In the genomic region with DNA sequence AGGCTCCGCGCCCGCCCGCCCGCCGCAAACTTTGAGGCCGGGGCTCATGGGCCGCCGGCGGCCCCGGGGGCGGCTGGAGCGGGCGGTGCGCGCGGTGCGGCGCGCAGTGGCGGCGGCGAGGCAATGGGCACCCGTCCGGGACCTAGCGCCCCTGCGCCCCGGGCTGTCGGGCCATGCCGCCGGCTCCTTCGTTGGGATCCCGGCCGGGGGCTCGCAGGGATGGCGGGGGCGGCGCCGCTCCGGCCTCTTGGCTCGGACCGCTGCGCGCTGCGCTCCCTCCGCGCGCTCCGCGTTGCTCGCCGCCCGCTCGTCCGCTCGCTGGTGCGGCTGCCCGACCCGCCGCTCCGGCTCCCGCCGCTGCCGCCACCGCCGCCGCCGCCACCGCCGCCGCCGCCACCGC, we compare ENCODE assay signal across 8 mouse cellular contexts. TPM values are rescaled to one million over a fixed set of nuclear protein-coding genes. Genes with fewer than 3 reads are reported as not detected.
DNase-seq lines count a peak whose midpoint lies in the region; ATAC-seq lines count a peak whose summit lies in the region.

A gene (minus strand): TSS at position 46 of the 400 bp plus-strand sequence.

- WGBS in embryonic facial prominence, embryonic 11.5 days = under 1% methylated on average over 28 of the region's 73 CpGs
- 0% methylated on average over 9 of the region's 73 CpGs for WGBS in hindbrain, embryonic 15.5 days
- WGBS in midbrain, embryonic 13.5 days = under 1% methylated on average over 40 of the region's 73 CpGs

- peaks cover 11% of the 10 kb centered on the region for H3K4me1 ChIP-seq in embryonic facial prominence, embryonic 11.5 days (ENCODE audit: control insufficient read depth, insufficient read depth, low read length)
- peaks cover 32% of the 10 kb centered on the region for H3K4me1 ChIP-seq in hindbrain, embryonic 15.5 days (replicated peaks)
- peaks cover 38% of the 10 kb centered on the region for H3K4me1 ChIP-seq in midbrain, embryonic 13.5 days (replicated peaks)

- H3K36me3 ChIP-seq in embryonic facial prominence, embryonic 11.5 days (replicated peaks; ENCODE audit: control insufficient read depth, insufficient read depth, low read depth, low read length) = no peaks in the 10 kb centered on the region
- no peaks in the 10 kb centered on the region for H3K36me3 ChIP-seq in hindbrain, embryonic 15.5 days
- no peaks in the 10 kb centered on the region for H3K36me3 ChIP-seq in midbrain, embryonic 13.5 days

- DNase-seq in layer of hippocampus, adult 18-20 months (ENCODE audit: low spot score in 2 of 2) = no peak
- DNase-seq in layer of hippocampus, adult 9-10 months (ENCODE audit: low spot score) = no peak
- DNase-seq in embryonic facial prominence, embryonic 11.5 days (ENCODE audit: low spot score) = peak; percentile 12
- DNase-seq in adrenal gland, adult (ENCODE audit: inconsistent age in 2 of 2, low spot score in 1 of 2) = no peak
- no peak for DNase-seq in kidney, adult 8-10 months
- DNase-seq in urinary bladder, postnatal 36 days (ENCODE audit: low spot score in 2 of 2) = no peak

- H3K9me3 ChIP-seq in embryonic facial prominence, embryonic 11.5 days (replicated peaks; ENCODE audit: control insufficient read depth, low read length) = no peaks in the 10 kb centered on the region
- no peaks in the 10 kb centered on the region for H3K9me3 ChIP-seq in hindbrain, embryonic 15.5 days
- no peaks in the 10 kb centered on the region for H3K9me3 ChIP-seq in midbrain, embryonic 13.5 days

- peak within 1 kb of the TSS; percentile 34 for H3K9ac ChIP-seq in embryonic facial prominence, embryonic 11.5 days (replicated peaks; ENCODE audit: low read length)
- peak within 1 kb of the TSS; percentile 56 for H3K9ac ChIP-seq in hindbrain, embryonic 15.5 days
- H3K9ac ChIP-seq in midbrain, embryonic 13.5 days (replicated peaks) = peak within 1 kb of the TSS; percentile 68

- peak within 1 kb of the TSS; percentile 98 for H3K4me2 ChIP-seq in embryonic facial prominence, embryonic 11.5 days (ENCODE audit: low read depth, low read length)
- H3K4me2 ChIP-seq in hindbrain, embryonic 15.5 days = peak within 1 kb of the TSS; percentile 100
- H3K4me2 ChIP-seq in midbrain, embryonic 13.5 days (replicated peaks) = peak within 1 kb of the TSS; percentile 99

- H3K27ac ChIP-seq in embryonic facial prominence, embryonic 11.5 days (replicated peaks; ENCODE audit: low read depth, low read length) = no peak within 1 kb of the TSS
- no peak within 1 kb of the TSS for H3K27ac ChIP-seq in hindbrain, embryonic 15.5 days (replicated peaks)
- no peak within 1 kb of the TSS for H3K27ac ChIP-seq in midbrain, embryonic 13.5 days

- H3K4me3 ChIP-seq in embryonic facial prominence, embryonic 11.5 days (ENCODE audit: low read depth, low read length) = peak within 1 kb of the TSS; percentile 49
- peak within 1 kb of the TSS; percentile 61 for H3K4me3 ChIP-seq in hindbrain, embryonic 15.5 days
- H3K4me3 ChIP-seq in midbrain, embryonic 13.5 days (replicated peaks) = peak within 1 kb of the TSS; percentile 63

- no peak for ATAC-seq in embryonic facial prominence, embryonic 11.5 days (replicated peaks; ENCODE audit: insufficient number of reproducible peaks, low FRiP score, low TSS enrichment, low read depth)
- ATAC-seq in hindbrain, embryonic 15.5 days (ENCODE audit: low FRiP score, low read depth) = peak; percentile 20; the same call in 1 of the 2 replicates
- ATAC-seq in midbrain, embryonic 13.5 days = peak; percentile 13

- H3K27me3 ChIP-seq in embryonic facial prominence, embryonic 11.5 days (ENCODE audit: control insufficient read depth, insufficient read depth, low read length) = peaks cover 65% of the 10 kb centered on the region
- H3K27me3 ChIP-seq in hindbrain, embryonic 15.5 days = peaks cover 52% of the 10 kb centered on the region
- peaks cover 80% of the 10 kb centered on the region for H3K27me3 ChIP-seq in midbrain, embryonic 13.5 days

RNA-seq across cellular contexts. Expression of the gene that starts here (rescaled TPM):
- total RNA-seq in layer of hippocampus, adult 18-20 months (2021) = 100 to 1,000 TPM; 320 to 358 TPM
- polyA plus RNA-seq in embryonic facial prominence, embryonic 11.5 days (2014; fragmentation: Nextera tagmentation; extraction: Ambion mirVana) = 0.28 and 0.43 TPM in 2 replicates
- 2.3 and 2.7 TPM in 2 replicates for polyA plus RNA-seq in hindbrain, embryonic 15.5 days (2015; fragmentation: Nextera tagmentation; extraction: Ambion mirVana)
- polyA plus RNA-seq in midbrain, embryonic 13.5 days (2015; fragmentation: Nextera tagmentation; extraction: Ambion mirVana) = 0.69 and 1.0 TPM in 2 replicates

Comparison
In these comparisons a context has a peak if more than half of its experiments do, and no peak if none do; other contexts are left out.
1. Peak in DNase-seq, H3K4me3 ChIP-seq, H3K9ac ChIP-seq and H3K4me2 ChIP-seq in embryonic facial prominence, embryonic 11.5 days; RNA of the gene not detected or under 1 TPM.